Mouse (Mus musculus): ENCODE data around the gene Taf6.

DNA sequence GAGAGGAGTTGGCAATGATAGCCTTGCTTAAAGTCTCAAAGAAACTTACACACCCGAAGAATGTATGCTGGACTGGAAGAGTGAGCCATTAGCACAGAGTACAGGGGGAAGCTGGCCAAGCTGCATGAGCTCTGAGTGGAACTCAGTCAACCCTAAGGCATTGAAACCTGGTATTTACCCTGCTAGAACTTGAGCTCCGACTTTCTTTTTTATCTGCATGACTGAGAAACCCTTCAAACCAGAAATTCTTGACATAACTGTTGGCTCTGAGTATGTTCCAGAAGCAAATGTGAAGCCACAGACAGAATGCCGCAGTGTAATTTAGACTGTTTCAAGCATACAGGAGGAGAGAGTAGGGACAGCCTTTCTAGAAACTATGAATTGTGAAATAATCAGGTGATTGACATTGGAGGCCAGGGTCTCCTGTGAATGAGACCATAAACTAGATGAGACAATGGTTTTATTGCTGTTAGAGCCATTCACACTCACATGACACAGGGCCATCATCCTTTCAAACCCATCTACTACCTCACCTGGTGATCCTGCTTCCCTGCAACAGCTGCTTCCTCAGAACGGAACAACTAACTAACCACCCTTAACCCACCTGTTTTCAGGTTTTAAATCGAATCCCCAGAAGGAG, 54.7 kb downstream of the Taf6 start:
- no peak for TF ChIP-seq CTCF (IDR thresholded peaks at IDR 0.05; ENCODE audit: low read depth, low read length)
- TF ChIP-seq POLR2A (IDR thresholded peaks at IDR 0.05; ENCODE audit: borderline replicate concordance, low read depth, low read length), result no peak
